Mouse (Mus musculus) heart, postnatal 0 days (tissue): ENCODE measurements at regions not wholly inside any gene's neighbourhood (a gene's known extent, or its start where the extent isn't known, plus 50 kb on each side); places are given as distances from the start of the nearest gene placed in this dataset.

Source experiments
- CTCF ChIP-seq: IDR thresholded peaks from 2 replicates; pipeline ENCODE4 v1.5.1; 2016; ENCODE audit warnings: antibody characterized with exemption, control low read depth, low read depth
- EP300 ChIP-seq: IDR thresholded peaks from 2 replicates; pipeline ENCODE4 v1.6.1; 2016; ENCODE audit warnings: antibody characterized with exemption, low read depth

DNA sequence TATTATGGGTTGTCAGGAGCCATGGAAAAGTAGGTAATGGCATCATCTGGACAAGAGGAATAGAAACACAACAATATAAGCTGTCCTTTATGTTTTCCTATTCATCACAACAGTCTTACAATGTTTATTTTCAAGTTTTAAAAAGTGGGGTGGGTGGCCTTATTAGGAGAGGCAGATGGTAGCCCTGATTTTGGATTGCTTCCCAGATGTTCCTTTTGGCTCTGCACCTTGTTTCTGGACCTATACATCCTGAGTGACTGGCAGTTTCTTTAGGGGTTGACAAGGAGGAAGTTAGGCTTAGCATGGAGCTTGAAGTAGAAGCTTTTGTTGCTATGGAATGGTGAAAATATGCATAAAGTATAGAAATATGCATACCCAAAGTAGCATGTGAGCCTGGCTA is 286.8 kb downstream of the Lmo7 start:
- TF ChIP-seq CTCF (no peak), EP300 (no peak)
